Mouse (Mus musculus): ENCODE results near the gene Ago1.
A peak's percentile ranks its signal among the peaks of the same experiment; 100 is the strongest.

Ago1 gene

DNA sequence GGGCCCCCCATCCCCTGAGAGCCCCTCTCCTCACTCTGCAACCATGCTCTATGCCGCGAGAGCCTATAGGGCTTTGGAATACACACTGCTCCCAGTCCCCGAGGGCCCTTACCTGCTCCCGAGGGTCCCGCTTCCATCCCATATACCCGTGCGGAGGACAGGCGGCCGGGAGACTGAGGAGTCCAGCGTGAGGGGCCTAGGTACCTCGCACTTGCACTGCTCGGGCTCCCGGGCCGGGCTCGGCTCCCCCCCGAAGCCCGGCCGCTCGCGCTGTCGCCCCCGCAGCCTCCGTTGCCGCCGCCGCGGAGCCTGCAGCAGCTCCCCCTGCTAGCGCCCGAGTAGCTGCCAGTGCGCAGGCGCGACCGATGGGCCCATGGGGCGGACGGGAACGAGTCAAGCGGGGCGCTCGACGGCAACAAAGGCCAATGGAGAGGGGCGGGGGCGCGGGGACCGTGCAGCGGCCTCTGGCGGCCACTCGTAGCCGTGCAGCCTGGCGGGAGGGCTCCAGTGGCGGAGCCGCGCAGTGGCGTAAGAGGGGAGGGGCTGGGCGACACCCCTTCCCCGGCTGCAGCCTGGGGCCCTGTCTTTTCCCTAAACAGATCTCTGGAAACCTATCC is at the start of gene Ago1:
Ago1 (minus strand) TSS at position 299 of the 617 bp plus-strand sequence.
- DNase-seq = peak; percentile 96

- DNase-seq = no peak
Observed at GRCm38 (mm10) chr4:126512308-126513066, 44.1 kb upstream of the Ago1 start.

GRCm38 (mm10) chr4:126511013-126511412 is 42.6 kb upstream of the Ago1 start:
- DNase-seq = no peak

- DNase-seq = no peak
Observed at GRCm38 (mm10) chr4:126509072-126509471, 40.7 kb upstream of the Ago1 start.

DNA sequence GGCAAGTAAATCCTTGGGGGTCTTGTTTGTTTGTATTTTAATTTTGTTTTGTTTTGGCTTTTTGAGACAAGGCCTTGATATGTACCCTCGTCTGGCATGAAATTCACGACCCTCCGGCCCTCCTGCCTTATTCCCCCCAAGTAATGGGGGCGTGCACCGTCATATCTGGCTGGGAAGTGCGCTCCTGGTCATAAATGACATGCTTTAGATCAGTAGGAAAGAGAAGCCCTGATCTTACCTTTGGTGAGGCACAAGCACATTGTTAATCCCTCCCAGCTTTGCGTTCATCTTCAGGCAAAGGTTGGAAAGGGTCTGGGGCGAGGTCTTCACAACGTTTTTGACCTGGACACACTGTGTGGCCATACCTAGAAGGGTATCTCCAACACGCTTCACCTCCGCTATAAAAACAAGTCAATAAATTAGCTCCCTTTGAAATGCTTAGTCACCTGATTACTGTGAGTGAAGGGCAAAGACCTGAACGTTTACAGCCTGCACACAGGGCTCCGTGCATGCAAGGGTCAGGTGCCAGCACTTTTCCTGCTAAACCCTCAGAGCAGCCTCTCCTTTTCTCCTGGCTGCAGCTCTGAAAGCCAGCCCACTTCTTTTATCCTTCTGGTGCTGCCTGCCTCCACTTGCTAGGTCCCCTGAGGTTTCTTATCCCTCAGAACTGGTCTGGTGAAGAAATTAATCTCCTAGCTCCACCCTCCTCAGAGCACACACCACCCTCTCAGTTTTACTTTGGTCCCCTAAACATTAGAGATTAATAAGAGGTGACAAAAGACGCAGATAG is 39.9 kb upstream of the Ago1 start:
- no peak for DNase-seq

DNA sequence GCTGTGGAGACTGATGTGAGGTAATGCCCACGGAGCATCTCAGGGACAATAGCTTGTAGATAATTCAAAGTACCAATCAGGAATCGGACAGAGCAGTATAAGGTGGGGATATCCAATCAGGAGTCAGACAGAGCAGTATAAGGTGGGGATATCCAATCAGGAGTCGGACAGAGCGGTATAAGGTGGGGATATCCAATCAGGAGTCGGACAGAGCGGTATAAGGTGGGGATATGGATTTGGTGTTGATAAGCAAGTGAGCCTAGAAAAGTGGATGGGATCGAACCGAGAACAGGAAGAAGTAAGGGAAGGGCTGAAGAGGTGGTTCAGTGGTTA is 34.6 kb upstream of the Ago1 start:
- no peak for DNase-seq

DNA sequence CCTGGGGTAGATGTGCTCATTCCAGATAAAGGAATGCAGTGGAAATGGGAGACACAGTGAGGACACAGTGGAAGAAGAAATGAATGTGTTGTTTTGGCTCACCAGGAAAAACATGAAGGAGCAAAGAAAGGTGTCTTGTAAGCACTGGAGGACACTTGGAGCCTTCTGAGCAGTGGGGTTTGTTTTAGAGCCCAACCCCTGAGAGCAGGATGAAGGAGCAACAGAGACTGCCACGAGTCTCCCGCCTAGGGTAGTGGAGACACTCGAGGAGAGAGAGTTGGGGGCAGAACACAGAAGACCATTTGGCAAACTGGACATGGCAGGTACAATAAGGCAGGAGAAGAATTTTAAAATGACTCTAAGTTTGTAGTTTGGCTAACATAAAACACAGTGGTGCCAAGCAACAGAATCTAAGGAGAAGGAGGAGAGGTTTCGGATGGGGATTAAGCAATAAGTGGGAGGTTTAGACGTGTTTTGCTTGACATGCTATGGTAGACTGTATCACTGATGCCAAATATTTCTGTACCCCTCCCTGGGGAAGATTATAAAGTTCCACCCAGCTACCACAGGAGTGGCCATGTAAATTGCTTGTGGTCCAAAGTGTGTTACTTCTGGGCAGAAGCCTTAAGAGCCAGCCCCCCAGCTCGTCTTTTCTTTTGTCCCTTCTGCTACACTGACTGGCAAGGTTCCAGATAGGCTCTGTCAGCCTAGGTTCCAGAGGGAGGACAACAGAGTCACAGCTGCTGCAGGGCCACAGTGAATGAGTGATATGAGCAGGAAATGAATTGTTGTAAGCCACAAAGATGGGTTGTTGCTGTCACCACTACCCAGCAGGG is 34.0 kb upstream of the Ago1 start:
- DNase-seq = no peak

- DNase-seq = no peak
Observed at GRCm38 (mm10) chr4:126498601-126499000, 30.2 kb upstream of the Ago1 start.

DNA sequence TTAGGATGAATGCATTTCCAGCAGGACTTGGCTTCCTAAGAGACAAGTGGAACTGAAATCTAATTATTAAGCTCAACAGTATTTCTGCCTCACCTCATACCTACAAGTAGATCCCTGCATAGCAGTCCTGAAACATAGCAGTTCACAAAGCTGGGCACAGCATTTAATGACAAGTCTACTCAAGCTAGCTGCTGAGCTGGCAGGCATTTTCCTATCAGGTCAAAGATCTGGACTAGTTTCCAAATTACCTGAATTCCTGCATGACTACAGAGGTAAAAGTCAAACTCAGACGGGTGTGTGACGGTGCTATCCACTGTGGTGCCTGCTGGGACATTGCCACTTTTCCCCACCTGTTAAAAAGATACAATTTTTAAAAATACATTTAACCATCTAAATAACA is 28.6 kb upstream of the Ago1 start:
- no peak for DNase-seq

DNA sequence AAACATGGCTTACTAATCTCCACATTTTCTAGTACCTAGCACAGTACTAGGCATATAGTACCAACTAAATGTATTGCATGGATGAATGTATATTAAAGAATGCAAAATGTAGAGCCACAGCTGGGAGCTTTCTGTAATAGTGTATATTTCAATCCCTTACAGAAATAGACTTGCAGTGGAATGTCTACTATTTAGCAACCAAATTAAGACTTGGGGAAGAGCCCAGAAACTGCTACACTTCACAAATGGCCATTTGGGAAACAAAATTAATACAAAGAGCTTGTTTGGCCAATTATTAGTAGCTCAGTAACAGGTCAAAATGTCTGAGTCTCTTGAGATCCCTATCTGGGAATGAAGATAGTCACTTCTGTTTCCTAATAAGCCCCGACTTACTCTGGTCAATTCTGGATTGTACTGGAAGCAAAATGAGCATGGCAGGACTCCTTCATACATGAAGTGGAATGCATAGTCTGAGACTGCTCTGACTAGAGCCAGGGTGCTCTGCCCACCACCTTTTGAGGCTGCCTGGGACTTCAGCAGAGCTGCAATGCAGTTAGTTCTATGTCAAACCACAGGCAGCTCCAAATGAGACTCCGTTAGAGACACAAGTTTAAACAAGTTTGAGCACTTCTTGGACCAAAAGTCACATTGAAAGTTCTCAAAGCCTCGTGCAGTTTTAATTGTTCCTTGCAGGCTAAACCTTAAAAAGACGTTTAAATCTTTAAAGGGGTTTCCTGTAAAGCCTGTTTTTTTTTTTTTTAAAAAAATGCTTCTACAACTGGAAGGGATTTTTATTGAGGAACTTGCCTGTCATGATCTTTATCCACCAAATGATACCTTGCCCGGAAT is 27.8 kb upstream of the Ago1 start:
- no peak for DNase-seq

GRCm38 (mm10) chr4:126495453-126495852 is 27.1 kb upstream of the Ago1 start:
- no peak for DNase-seq

DNA sequence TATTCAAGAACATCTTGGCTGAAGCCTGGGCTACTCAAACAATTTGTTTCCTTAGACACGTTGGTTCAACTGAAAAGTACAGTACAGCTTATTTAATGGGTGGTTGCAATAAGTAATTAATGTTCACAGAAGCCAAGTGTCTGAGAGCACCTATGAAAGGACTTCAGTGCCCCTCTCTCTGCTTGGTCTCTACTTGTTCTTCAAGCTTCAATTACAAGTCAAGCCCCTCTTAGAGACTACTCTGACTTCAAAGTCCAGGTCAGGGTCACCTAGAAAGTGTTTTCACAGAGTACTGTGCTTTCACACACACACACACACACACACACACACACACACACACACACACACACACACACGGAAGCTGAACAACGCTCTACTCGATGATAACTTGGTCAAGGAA is 25.0 kb upstream of the Ago1 start:
- DNase-seq = no peak

DNA sequence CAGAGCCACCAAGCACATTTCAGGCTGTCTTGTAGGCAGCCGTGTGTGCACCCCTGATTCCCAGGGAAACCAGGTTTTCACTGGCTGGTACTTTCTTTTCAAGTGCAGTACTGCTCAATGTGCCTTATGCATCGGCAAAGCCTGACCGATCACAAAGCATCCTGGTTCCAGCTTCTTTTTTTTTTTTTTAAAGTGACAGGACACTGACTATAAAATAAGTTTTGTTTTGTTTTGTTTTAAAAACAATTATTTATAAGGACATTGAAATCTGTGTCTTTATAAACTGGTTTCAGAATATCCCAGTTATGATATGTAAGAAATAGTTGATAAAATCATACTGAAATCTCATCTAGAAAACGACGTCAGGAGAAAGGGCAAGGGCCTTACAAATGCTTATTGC is 23.6 kb upstream of the Ago1 start:
- no peak for DNase-seq

- DNase-seq = no peak
Observed at GRCm38 (mm10) chr4:126490726-126491125, 22.3 kb upstream of the Ago1 start.

GRCm38 (mm10) chr4:126489811-126490210 is 21.4 kb upstream of the Ago1 start:
- DNase-seq = no peak

DNA sequence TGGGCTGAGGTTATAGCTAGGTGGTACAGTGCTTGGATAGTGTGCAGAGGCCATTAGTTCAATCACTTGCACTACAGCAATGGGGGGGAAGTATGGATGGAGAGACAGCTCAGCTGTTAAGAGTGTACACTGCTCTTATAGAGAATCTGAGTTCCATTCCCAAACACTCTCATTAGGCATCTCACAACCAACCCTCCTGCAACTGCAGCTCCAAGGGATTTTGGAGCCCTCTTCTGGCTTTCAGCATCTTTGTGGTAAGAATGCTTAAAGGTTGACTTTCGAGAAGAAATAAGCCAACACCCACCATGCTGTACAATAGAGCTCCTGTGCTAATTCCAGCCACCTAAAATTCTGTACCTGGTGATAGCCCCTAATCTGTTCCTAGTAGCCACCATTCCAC is 17.8 kb upstream of the Ago1 start:
- DNase-seq = no peak

DNA sequence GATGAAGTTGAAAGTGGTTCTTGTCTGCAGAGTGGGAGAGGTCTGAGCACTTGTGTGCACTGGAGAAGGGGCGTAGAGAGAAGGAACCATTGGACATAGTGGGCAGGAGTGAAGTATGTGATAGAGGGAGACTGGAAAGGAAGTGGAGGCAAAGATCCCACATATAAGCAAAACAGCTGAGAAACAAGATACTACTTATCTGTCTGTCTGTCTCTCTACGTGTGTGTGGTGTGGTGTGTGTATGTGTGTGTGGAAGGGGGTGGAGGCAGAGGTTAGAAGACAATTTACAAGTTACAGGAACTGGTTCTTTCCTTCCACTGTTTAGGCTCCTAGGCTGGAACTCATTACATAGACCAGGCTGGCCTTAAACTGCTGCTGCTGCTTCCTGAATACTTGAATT is 16.7 kb upstream of the Ago1 start:
- no peak for DNase-seq

GRCm38 (mm10) chr4:126483874-126484273 is 15.5 kb upstream of the Ago1 start:
- no peak for DNase-seq

DNA sequence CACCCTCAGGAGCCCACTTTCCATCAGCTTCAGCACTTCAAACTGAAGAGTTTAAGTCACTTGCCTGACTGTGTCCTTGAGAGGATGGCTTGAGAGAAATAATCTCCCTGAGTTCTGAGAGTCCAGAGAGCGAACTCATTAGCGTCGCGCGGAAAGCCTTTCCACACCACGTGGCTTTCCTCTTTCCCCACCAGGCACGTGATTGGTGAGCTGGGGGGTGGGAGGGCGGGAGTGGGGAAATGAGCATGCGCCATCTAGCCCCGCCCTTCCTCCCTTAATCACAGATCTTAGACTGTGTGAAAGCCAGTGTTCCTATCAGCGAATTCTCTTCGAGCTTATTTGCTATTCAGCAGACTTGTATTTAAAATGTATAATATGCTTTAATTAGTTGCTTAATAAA is 14.6 kb upstream of the Ago1 start:
- no peak for DNase-seq

DNA sequence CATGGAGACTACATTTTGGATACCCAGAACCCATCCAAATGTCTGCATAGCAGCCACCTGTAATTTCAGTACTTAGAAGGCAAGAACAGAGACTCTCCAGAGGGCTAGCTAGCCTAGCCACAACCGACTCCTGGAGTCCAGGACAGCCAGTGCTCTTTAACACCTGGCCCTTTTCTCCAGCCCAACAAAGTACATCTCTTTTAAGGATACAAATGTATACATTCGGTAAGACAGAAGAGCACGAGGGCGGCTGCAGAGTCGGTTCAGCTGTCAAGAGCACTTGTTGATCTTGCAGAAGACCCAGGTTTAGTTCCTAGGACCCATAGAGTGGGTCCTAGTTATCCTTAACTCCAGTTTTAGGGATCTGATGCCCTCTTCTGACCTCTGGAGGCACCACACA is 13.1 kb upstream of the Ago1 start:
- DNase-seq = no peak

DNA sequence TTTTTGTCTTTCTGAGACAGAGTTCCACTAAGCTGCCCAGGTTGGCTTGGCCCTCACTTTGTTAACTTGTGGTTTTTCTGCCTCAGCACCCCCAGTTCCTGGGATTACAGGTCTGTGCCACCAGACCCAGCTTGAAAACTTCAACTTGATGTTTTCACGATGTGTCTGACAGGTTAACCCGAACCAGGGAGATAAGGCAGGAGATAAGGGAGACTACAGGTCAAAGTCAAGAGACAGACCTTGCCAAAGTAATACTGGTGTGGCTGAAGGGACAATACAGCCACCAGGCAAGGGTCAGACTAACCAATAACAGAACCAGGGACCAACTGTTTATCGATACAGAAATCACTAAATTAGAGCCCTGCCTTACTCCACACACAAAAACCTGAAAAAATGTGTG is 11.9 kb upstream of the Ago1 start:
- no peak for DNase-seq

- DNase-seq = peak; percentile 51
Observed at GRCm38 (mm10) chr4:126473031-126473430, 4.6 kb upstream of the Ago1 start.
